Mouse (Mus musculus) heart, embryonic 12.5 days (tissue): ENCODE data around the gene Cobl. TPM values are rescaled to one million over a fixed set of nuclear protein-coding genes. Genes with fewer than 3 reads are reported as not detected.

ENCODE experiments used
- ATAC-seq: fragments of 200-750 bp; cut with Nextera tagmentation; 2 replicates; pipeline ENCODE4 v1.8.0; 2017; ENCODE audit warnings: moderate TSS enrichment, moderate library complexity; ENCODE audit not compliant: insufficient number of reproducible peaks, low FRiP score
- H3K27ac ChIP-seq: fragments of 300-500 bp; sonication (generic); 2 replicates; pipeline ENCODE4 v1.5.1; 2016; ENCODE audit warnings: mild to moderate bottlenecking, moderate library complexity; ENCODE audit not compliant: poor library complexity, severe bottlenecking
- H3K27me3 ChIP-seq: fragments of 300-500 bp; sonication (generic); replicated peaks from 2 replicates; pipeline ENCODE4 v1.6.1; 2016; ENCODE audit warnings: mild to moderate bottlenecking, moderate library complexity
- H3K36me3 ChIP-seq: fragments of 300-500 bp; sonication (generic); 2 replicates; pipeline ENCODE4 v1.6.1; 2016; ENCODE audit warnings: mild to moderate bottlenecking, moderate library complexity
- H3K4me1 ChIP-seq: fragments of 300-500 bp; sonication (generic); replicated peaks from 2 replicates; pipeline ENCODE4 v1.6.1; 2016; ENCODE audit warnings: mild to moderate bottlenecking
- H3K4me2 ChIP-seq: fragments of 300-500 bp; sonication (generic); 2 replicates; pipeline ENCODE4 v1.6.1; 2016; ENCODE audit warnings: mild to moderate bottlenecking, moderate library complexity
- H3K4me3 ChIP-seq: fragments of 300-500 bp; sonication (generic); 2 replicates; pipeline ENCODE4 v1.5.1; 2016; ENCODE audit warnings: mild to moderate bottlenecking
- H3K9ac ChIP-seq: fragments of 300-500 bp; sonication (generic); 2 replicates; pipeline ENCODE4 v1.6.1; 2016; ENCODE audit warnings: mild to moderate bottlenecking, moderate library complexity
- H3K9me3 ChIP-seq: fragments of 300-500 bp; sonication (generic); replicated peaks from 2 replicates; pipeline ENCODE4 v1.6.1; 2016; ENCODE audit warnings: mild to moderate bottlenecking, moderate library complexity
- WGBS: fragments of 180-500 bp; shearing (Covaris S2); methylation state at CpG from one replicate; pipeline ENCODE4 v1.1.7; 2016; 5-methylcytosine and 5-hydroxymethylcytosine counted together
- polyA plus RNA-seq: library from polyadenylated mRNA; unstranded; fragments of >200 nt; fragmentation: Nextera tagmentation; extraction: Ambion mirVana; gene quantifications from 2 replicates; pipeline ENCODE4 v1.2.1, GENCODE M21; 2016

Cobl gene
- polyA plus RNA-seq, 1 experiment from 2014 or later = 39.4 TPM

GRCm38 (mm10) chr11:12468661-12469060 is 3.9 kb upstream of the Cobl start:
- Histone ChIP-seq H3K9me3 (no peaks in the 10 kb centered on the region), H3K4me3 (no peak overlapping the region), H3K27me3 (peaks cover 23% of the 10 kb centered on the region), H3K4me2 (no peak overlapping the region), H3K4me1 (0 out of 2 replicates have a peak, but pooled peaks cover 3% of the 10 kb centered on the region), H3K27ac (no peak overlapping the region), H3K9ac (no peak overlapping the region), H3K36me3 (no peaks in the 10 kb centered on the region)
- WGBS = 68% methylated on average over 2 of the region's 2 CpGs
- ATAC-seq = no peak

- Histone ChIP-seq H3K36me3 (no peaks in the 10 kb centered on the region), H3K27ac (no peak overlapping the region), H3K27me3 (peaks cover 26% of the 10 kb centered on the region), H3K9ac (no peak overlapping the region), H3K9me3 (no peaks in the 10 kb centered on the region), H3K4me2 (no peak overlapping the region), H3K4me3 (no peak overlapping the region), H3K4me1 (0 out of 2 replicates have a peak, but pooled peaks cover 4% of the 10 kb centered on the region)
- no peak for ATAC-seq
- WGBS = 79% methylated on average over 1 of the region's 1 CpGs
Measured at GRCm38 (mm10) chr11:12467836-12468235, 3.1 kb upstream of the Cobl start.

GRCm38 (mm10) chr11:12467217-12467616 is 2.5 kb upstream of the Cobl start:
- H3K4me3 ChIP-seq = no peak overlapping the region
- H3K9me3 ChIP-seq = no peaks in the 10 kb centered on the region
- 0 out of 2 replicates have a peak, but pooled peaks cover 4% of the 10 kb centered on the region for H3K4me1 ChIP-seq
- no peak for ATAC-seq
- no peak overlapping the region for H3K4me2 ChIP-seq
- H3K27me3 ChIP-seq = peaks cover 26% of the 10 kb centered on the region
- WGBS = 83% methylated on average over 2 of the region's 2 CpGs
- H3K36me3 ChIP-seq = no peaks in the 10 kb centered on the region
- no peak overlapping the region for H3K9ac ChIP-seq
- H3K27ac ChIP-seq = no peak overlapping the region

GRCm38 (mm10) chr11:12466606-12467005 is 1.8 kb upstream of the Cobl start:
- Histone ChIP-seq H3K4me2 (no peak overlapping the region), H3K9me3 (no peaks in the 10 kb centered on the region), H3K36me3 (no peaks in the 10 kb centered on the region), H3K9ac (no peak overlapping the region), H3K27me3 (peaks cover 28% of the 10 kb centered on the region), H3K27ac (no peak overlapping the region), H3K4me1 (0 out of 2 replicates have a peak, but pooled peaks cover 4% of the 10 kb centered on the region), H3K4me3 (no peak overlapping the region)
- no peak for ATAC-seq
- 60% methylated on average over 1 of the region's 1 CpGs for WGBS

- 42% methylated on average over 1 of the region's 1 CpGs for WGBS
- H3K36me3 ChIP-seq = no peaks in the 10 kb centered on the region
- peak overlapping the region; percentile 84 for H3K4me3 ChIP-seq
- ATAC-seq = 0 out of 2 replicates have a peak, but pooled peaks have one; percentile 7
- H3K27me3 ChIP-seq = peaks cover 28% of the 10 kb centered on the region
- H3K9me3 ChIP-seq = no peaks in the 10 kb centered on the region
- H3K9ac ChIP-seq = peak overlapping the region; percentile 79
- 0 out of 2 replicates have a peak, but pooled peaks cover 4% of the 10 kb centered on the region for H3K4me1 ChIP-seq
- H3K27ac ChIP-seq = no peak overlapping the region
- H3K4me2 ChIP-seq = peak overlapping the region; percentile 96
Measured at GRCm38 (mm10) chr11:12465229-12465628, 469 bp upstream of the Cobl start.

- peaks cover 28% of the 10 kb centered on the region for H3K27me3 ChIP-seq
- peak overlapping the region; percentile 84 for H3K4me3 ChIP-seq
- no peak for ATAC-seq
- 60% methylated on average over 13 of the region's 13 CpGs for WGBS
- H3K27ac ChIP-seq = no peak overlapping the region
- 0 out of 2 replicates have a peak, but pooled peaks cover 4% of the 10 kb centered on the region for H3K4me1 ChIP-seq
- H3K36me3 ChIP-seq = no peaks in the 10 kb centered on the region
- no peaks in the 10 kb centered on the region for H3K9me3 ChIP-seq
- H3K9ac ChIP-seq = peak overlapping the region; percentile 79
- H3K4me2 ChIP-seq = peak overlapping the region; percentile 96
Measured at GRCm38 (mm10) chr11:12463615-12464170, 1.1 kb downstream of the Cobl start.

GRCm38 (mm10) chr11:12459781-12460581 is 4.8 kb downstream of the Cobl start:
- Histone ChIP-seq H3K9ac (no peak overlapping the region), H3K4me2 (no peak overlapping the region), H3K9me3 (no peaks in the 10 kb centered on the region), H3K27ac (no peak overlapping the region), H3K4me1 (0 out of 2 replicates have a peak, but pooled peaks cover 4% of the 10 kb centered on the region), H3K27me3 (peaks cover 18% of the 10 kb centered on the region), H3K4me3 (no peak overlapping the region), H3K36me3 (no peaks in the 10 kb centered on the region)
- 68% methylated on average over 7 of the region's 7 CpGs for WGBS
- ATAC-seq = no peak

GRCm38 (mm10) chr11:12458814-12459213 is 5.9 kb downstream of the Cobl start:
- Histone ChIP-seq H3K4me2 (no peak overlapping the region), H3K9me3 (no peaks in the 10 kb centered on the region), H3K4me1 (0 out of 2 replicates have a peak, but pooled peaks cover 2% of the 10 kb centered on the region), H3K4me3 (no peak overlapping the region), H3K36me3 (no peaks in the 10 kb centered on the region), H3K27ac (no peak overlapping the region), H3K27me3 (peaks cover 7% of the 10 kb centered on the region; the same call in 1 of the 2 replicates), H3K9ac (no peak overlapping the region)
- no peak for ATAC-seq
- WGBS = 63% methylated on average over 3 of the region's 3 CpGs

GRCm38 (mm10) chr11:12458392-12458791 is 6.4 kb downstream of the Cobl start:
- Histone ChIP-seq H3K9me3 (no peaks in the 10 kb centered on the region), H3K27me3 (0 out of 2 replicates have a peak, but pooled peaks cover 3% of the 10 kb centered on the region), H3K4me3 (no peak overlapping the region), H3K9ac (no peak overlapping the region), H3K27ac (no peak overlapping the region), H3K4me1 (no peaks in the 10 kb centered on the region), H3K4me2 (no peak overlapping the region), H3K36me3 (no peaks in the 10 kb centered on the region)
- no peak for ATAC-seq
- WGBS = 66% methylated on average over 2 of the region's 2 CpGs

GRCm38 (mm10) chr11:12448101-12448500 is 16.7 kb downstream of the Cobl start:
- no peak overlapping the region for H3K9ac ChIP-seq
- H3K4me1 ChIP-seq = no peaks in the 10 kb centered on the region
- H3K4me3 ChIP-seq = no peak overlapping the region
- no peak overlapping the region for H3K27ac ChIP-seq
- 81% methylated on average over 3 of the region's 3 CpGs for WGBS
- no peaks in the 10 kb centered on the region for H3K36me3 ChIP-seq
- H3K4me2 ChIP-seq = no peak overlapping the region
- no peaks in the 10 kb centered on the region for H3K27me3 ChIP-seq
- no peak for ATAC-seq
- H3K9me3 ChIP-seq = no peaks in the 10 kb centered on the region

GRCm38 (mm10) chr11:12445222-12445621 is 19.5 kb downstream of the Cobl start:
- Histone ChIP-seq H3K4me1 (no peaks in the 10 kb centered on the region), H3K27me3 (no peaks in the 10 kb centered on the region), H3K36me3 (no peaks in the 10 kb centered on the region), H3K4me2 (no peak overlapping the region), H3K4me3 (no peak overlapping the region), H3K27ac (no peak overlapping the region), H3K9ac (no peak overlapping the region), H3K9me3 (no peaks in the 10 kb centered on the region)
- no peak for ATAC-seq
- 74% methylated on average over 2 of the region's 2 CpGs for WGBS
